Mouse (Mus musculus) heart, postnatal 25 days (tissue): Measurements from ENCODE around the gene Slc17a1. TPM values are rescaled to one million over a fixed set of nuclear protein-coding genes. Genes with fewer than 3 reads are reported as not detected.

ENCODE experiments used
- DNase-seq: peaks from one replicate; pipeline ENCODE4 v3.0.0; 2022; ENCODE audit warnings: low spot score
- intact Hi-C: fragments of 180-260 bp; cut with DNase I; formaldehyde crosslinking; loops from one replicate; pipeline ENCODE4 v1.15.1; 2025
- total RNA-seq, 2 experiments: library from RNA; stranded (reverse); gene quantifications; 2 replicates each; pipeline ENCODE4 v1.2.3; 2021

Gene Slc17a1
- total RNA-seq, 2 experiments from 2014 or later: not detected

DNA sequence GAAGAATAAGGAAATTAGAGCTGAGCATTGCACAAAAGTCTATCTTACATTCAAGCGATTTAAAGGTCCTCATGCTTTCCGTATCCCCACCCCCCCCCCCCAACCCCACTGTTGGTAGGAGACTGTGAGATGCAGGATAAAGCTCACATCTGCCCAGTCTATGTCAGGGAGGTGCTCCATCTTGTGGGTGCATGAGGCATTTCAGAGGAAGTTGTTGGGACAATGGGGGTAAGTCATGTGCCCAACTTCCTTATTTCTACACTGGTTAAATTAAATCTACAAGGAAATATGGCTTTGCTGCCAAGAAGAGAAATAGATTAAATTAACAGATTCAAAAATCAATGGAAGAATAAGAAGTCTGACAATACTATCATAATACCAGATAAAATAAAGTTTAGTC, 18.0 kb downstream of the Slc17a1 start:
- DNase-seq: no peak
- intact Hi-C loops: loop anchor here (5.0 kb wide), 1 partner anchor 93 kb away; no protein-coding TSS in a partner anchor

DNA sequence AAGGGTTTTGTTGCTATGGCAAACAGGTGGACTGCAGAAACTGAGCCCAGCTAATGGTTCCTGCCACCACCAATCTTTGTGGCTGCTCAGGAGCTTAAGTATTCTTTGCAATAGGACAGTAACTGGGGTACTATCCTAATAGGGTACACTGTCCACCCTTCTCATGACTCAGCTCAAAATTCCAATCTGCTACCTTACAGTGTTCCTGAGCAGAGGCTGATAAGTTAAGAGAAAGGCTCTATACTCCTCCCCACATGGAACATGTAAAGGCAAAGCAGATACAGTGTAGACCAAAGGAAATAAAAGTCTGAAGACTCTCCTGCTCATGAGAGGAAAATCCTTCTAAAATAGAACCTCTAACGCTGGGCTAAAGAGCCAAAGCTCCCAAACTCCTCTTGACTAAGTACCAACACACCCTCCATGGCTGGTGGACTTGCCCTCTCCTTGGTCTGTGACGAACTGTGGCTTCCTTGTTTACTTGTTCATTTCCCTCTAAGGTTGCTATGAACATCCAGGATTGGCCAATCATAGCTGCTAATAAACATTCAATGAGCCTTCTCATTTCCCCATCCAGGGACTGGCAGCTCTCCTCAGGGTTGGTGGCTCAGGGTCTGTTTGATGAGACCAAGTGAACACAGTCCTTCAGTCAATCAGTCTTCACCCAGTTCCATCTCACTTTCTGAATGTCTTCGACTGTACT, 19.6 kb downstream of the Slc17a1 start:
- intact Hi-C loops: loop anchor here (5.0 kb wide), 1 partner anchor 95 kb away; no protein-coding TSS in a partner anchor
- no peak for DNase-seq

DNA sequence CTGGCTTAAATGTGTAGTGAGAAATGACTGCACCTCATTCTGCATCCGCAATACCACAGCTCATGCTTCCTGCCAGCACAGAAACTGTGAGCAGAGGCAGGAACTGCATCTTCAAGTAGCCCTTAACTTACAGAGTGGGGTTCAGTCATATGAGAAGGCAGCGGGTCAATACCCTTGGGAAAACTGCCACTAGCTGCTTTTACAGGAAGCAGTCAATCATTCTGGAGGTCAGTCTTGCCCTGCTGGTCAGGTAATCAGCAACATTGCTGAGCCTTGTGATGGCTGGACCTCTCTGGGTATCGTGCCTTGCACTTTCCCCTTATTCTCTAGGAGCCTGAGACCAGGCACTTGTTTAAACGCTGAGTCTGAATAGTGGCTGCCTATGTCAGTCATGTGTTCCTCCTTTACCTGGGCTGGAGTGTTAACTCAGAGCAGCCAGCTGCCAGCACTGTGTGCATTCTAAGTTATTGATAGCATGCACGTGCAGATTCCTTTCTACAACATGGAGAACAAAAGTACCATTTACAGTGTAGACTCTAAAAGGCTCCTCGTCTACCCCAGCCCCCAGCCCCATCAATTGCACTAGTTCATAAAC, 21.6 kb downstream of the Slc17a1 start:
- intact Hi-C loops: loop anchor here (5.0 kb wide), 1 partner anchor 97 kb away; no protein-coding TSS in a partner anchor
- DNase-seq: no peak

DNA sequence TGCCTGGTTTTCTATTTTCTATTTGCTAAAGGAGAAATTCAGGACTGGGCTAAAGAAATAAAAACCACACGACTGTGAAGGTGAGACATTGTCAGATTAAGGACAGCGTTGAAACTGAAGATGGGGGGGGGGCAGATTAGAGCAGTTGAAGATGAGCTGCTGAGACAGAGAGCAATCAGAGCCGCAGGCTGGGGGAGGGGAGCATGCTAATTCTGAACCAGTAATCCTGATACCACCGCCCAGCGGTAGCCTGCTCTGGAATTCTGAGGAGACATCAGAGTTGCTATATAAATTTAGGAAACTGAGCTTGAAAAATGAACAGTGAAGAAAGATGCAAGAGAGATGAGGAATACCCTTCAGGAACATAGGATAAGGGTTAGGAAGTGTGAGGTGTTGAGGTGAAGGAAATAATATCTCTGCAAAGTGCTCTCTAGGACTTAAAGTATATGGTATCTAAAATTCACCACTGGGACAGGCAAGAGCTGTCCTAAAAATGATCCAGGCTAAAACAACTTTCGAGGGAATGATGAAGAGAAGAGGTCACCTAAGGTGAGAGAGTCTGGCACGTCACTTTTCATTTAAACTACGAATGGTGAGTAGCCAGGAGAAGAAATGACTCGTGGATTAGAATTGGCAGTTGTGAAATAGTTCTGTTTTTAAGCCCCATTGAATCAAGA, 25.2 kb downstream of the Slc17a1 start:
- no peak for DNase-seq
- intact Hi-C loops: no loop called here

DNA sequence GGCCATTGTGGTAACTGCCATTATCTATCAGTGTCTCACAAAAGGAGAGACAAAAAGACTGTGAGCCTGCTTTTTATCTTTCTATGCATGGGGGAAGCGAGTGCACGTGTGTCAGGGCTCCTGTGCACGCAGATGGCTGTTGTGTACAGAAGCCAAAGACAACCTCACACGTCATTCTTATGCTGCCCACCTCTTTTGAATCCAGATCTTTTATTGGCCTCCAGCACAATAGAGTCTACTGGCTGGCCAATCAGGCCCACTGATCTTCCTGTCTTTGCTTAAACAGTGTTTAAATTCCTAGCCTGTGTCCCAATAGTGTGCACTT, 25.7 kb downstream of the Slc17a1 start:
- no peak for DNase-seq
- intact Hi-C loops: no loop called here

DNA sequence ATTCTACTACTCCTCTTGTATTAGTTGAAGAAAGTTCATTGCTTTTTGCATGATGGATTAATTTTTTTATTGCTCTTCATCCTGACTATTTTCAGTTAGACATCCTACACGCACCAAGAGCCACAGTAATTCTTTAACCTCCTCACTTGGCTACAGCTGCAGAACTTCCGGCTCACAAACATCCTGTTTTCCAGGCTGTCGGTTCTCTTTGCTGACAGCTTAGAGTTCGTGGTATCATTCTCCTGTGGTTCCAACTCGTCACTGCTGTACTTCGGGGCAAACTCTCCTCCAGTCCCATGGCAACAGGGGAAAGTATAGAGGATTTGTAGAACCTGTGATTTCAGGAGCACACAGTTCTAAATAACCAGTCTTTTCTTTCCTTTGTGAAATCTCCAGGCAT, 30.7 kb downstream of the Slc17a1 start:
- intact Hi-C loops: no loop called here
- no peak for DNase-seq

DNA sequence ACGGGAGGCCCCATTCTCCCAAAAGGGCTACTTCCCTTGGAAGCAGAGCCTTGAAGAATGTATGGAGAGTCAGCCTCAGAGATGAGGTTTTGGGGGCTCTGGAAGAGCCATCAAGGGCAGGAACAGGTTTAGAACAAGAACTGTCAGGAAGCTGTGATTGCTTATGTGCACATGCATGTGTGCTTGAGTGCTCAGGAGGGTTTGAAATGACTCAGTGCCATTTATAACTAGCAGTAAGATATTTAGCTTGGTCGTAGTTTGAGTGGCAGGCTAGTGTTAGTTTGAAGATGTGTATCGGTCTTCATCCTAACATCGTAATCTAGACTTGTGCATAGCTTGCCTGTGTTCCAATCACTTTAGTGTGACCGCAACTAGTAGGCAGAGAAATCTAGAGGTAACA, 39.4 kb downstream of the Slc17a1 start:
- no peak for DNase-seq
- intact Hi-C loops: no loop called here

DNA sequence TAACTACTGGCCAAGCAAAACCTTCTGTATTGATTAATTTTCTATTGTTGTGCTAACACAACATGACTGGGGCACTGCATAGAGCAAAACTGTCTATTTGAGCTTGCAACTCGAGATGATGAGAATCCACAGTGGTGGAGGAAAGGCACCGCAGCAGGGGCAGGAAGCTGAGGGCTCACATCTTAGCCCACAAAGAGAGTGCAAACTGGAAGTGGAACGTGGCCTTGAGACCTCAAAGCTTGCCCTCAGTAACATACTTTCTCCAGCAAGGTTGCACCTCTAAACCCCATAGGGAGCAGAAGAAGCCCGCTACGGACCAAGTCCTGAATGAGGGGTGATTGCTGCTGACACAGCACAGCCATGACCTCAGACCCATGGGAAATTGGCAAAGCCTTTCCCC, 42.6 kb downstream of the Slc17a1 start:
- intact Hi-C loops: no loop called here

DNA sequence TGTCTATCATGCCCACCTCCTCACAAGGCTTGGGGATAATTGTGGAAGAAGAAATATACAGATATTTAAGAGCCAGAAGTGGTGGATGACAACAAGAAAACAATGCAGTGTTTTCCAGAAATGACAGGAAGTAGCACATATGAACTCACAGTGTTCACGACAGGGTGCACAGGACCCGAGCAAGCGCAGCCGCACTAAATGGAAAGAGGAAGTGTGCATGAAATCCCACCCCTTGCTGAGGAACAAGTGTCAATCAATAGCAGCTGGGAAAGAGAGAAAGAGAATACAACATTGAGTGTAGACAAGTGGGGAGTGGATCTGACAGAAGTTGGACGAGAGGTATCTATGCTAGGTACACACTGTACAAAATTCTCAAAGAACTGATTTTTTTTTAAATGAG, 43.8 kb downstream of the Slc17a1 start:
- intact Hi-C loops: no loop called here
- DNase-seq: no peak

More for the DNA sequence above, 42.6 kb downstream of the Slc17a1 start:
- no peak for DNase-seq

DNA sequence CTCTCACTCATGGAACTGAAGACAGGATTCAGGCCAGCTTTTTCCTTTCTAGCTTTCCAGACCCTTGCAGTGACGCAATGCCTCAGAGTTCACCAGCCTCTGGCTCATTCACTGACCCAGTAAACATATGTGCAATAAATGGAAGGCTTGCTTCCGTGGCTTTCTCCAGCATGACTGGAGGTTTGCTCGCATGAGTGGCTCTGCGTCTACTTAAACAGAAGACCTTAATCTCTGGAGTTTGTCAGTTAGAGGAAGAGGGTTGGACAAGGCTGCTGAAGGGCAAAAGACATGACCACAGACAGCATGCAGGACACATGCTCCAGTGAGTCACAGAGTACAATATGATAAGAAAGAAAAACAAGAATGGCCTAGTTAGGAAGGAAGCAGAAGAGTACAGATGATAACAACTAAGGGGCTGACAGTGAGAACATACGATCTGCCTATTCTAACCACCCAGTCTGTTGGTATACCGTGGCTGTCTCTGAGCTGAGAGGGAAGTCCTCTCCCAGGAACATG, 46.3 kb downstream of the Slc17a1 start:
- intact Hi-C loops: no loop called here
- no peak for DNase-seq

DNA sequence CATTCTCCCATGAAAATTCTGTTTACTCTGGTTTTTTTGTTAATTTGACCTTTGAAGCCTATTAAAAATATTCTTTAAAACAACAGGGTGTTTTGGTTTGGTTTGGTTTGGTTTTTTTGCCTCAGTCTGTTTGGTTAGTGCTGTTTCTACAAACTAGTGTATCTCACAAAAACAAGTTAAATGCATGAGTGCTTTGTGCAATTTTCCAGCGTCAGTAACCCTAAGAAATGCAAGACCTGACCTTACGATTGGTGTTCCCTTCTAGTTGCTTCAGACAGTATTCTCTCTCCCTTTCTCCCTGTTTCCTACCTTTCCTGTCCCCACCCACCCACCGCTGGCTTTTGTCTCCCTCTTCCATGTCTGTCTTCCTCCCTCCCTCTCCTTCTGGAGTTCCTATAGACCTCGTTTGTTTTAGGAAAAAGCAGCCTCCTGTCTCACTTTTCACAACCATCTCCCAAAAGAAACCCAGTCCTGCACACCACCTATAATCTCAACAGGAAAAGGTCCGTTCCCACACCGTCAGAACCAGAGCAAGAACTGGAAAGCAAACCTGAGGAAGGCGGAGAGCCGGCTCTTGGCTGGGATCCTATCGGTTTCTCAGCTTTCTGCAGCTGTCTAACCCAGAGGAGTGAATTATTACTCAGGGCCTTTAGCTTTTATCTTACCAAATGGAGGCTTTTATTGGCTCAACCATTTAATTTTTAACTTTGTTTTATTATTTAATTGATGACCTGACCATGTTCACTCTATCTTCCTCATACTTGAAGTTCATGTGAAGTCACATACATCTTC, 47.0 kb downstream of the Slc17a1 start, which contains the start of gene Slc17a4:
Gene Slc17a4 (minus strand): TSS at position 634 of the 792 bp plus-strand sequence.
- intact Hi-C loops: no loop called here
- DNase-seq: no peak

DNA sequence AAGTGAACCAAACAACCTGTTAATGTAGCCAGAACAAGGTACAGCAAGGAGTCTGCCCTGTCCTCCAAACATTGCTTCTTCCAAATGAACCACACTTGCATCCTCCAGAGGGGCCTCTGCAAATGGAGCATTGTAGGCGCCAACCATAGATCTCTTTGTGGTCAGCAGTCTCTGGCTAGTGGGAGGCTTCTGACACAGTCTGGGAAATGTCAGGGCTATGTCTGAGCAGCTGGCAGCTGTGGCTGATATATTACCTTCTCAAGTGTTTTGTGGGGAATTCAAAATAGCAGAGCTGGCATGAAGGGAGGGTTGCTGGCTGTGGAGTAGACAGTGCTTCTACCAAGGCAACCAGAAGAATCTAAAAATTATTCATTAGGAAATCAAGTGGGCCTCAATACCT, 48.6 kb downstream of the Slc17a1 start:
- DNase-seq: no peak
- intact Hi-C loops: no loop called here

DNA sequence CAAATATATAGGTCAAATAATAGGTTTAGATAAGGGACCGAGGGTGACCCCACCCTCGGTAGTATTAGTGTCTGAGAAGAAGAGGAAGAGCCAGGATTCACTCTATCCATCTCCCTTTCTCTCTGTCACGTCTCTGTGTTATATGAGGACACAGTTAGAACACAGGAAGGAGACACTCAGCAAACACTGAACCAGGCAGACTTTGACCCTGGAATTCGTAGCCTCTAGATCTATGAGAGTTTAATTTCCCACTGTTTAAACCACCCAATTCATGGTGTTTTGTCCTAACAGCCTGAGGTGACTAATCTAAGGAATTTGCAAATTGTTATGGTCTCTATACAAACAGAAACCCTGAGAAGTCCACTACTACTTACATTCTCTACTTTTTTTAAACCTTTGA, 50.1 kb downstream of the Slc17a1 start:
- intact Hi-C loops: no loop called here
- DNase-seq: no peak

DNA sequence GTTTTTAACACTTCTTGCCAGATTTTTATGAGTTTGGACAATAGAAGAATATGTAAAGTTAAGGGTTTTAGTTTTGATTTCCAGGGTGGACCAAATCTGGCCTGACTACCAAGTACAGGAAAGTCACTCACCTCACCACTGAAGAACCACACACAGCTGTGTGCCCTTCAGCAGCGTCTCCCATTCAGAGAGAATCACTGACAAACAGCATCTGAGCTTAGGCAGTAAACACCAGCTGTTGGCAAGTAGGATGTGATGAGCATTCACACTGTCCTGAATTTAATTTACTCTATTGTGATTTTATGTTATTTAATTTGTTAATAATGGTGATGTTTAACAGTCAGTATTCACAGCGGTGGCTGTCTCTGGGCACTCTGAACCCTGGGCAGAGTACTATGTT, 58.2 kb downstream of the Slc17a1 start:
- intact Hi-C loops: no loop called here
- no peak for DNase-seq

DNA sequence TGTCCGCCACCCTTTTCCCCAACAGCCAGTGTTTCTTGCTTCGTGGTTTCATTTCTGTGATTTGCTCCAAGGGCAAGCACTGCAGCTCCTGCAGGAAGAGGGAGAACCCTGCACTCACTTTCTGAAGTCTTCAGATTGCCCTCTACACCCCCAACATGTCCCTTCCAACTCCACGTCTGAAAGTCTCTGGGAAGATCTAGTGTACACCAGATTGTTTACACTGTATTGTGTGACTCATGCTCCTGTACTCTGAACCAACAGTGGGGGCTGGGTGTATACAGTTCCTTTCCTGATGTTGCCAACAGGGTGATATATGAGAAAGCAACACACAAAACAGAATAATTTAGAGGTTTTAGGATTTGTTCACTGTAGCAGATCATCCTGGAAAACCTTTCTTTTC, 61.1 kb downstream of the Slc17a1 start:
- intact Hi-C loops: no loop called here
- DNase-seq: no peak

DNA sequence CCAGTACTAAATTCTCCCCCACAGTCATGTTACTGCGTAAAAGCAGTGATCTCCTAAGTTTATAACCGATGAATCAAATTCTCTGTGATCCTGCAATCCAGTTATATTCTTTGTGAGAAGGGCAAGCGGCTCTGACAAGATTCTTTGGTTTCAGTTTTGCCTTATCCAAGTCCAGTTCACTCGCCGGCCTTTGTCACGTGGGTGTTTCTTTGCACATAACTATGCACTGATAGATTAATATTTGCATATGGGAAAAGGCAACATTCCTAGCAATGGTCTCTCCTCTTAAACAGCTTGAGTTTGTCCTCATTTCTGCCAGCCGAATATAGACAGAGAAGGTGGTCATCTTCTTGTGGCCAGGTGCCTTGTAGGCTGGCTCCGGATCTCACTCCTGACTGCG, 62.9 kb downstream of the Slc17a1 start:
- intact Hi-C loops: no loop called here

DNA sequence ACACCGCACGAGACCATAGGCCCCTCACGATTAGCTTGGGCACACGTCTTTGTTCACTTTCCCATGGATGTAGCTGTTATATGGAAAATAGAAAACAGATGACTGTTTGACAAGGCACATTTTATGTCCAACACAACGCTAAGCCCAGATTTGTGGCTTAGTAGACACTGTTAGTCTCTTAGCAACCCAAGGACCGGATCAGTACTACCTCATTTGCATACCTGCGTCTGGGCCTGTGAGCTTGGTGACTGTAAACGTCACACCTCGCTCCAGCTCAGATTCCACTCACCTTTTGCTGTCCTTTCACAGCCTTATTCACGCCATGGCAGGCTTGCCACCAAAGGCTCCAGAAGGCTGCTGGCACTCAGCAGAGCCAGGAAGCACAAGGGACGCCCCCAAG, 63.4 kb downstream of the Slc17a1 start:
- intact Hi-C loops: no loop called here

More for the DNA sequence above, 62.9 kb downstream of the Slc17a1 start:
- DNase-seq: no peak

DNA sequence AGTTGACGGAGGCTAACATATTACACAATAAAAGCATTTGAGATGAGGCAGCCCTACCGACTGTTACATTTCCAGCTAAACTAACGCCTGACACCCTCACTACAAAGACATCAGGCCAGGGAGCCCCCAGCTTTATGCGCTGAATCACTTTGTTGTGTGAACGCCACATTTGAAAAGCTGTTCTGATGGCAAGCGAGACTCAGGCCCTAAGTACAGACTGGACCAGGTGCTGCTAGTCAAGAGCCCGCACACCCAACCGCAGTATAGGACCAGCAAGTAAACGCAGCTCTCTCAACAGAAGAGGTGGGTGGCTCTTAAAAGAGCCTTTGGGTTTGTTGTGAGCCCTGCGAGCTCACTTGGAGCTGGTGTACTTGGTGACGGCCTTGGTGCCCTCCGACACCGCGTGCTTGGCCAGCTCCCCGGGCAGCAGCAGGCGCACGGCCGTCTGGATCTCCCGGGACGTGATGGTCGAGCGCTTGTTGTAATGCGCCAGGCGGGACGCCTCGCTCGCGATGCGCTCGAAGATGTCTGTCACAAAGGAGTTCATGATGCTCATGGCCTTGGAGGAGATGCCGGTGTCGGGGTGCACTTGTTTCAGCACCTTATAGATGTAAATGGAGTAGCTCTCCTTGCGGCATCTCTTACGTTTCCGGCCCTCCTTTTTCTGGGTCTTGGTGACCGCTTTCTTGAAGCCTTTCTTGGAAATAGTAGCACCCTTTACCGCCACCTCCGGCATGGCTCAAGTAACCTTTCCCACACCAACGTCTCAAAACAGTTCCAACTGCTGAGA, 66.1 kb downstream of the Slc17a1 start, which contains the start of gene Hist1h2ba:
Gene Hist1h2ba (minus strand): TSS at position 736 of the 790 bp plus-strand sequence.
- intact Hi-C loops: no loop called here
- no peak for DNase-seq

More for the DNA sequence above, 63.4 kb downstream of the Slc17a1 start:
- DNase-seq: no peak

DNA sequence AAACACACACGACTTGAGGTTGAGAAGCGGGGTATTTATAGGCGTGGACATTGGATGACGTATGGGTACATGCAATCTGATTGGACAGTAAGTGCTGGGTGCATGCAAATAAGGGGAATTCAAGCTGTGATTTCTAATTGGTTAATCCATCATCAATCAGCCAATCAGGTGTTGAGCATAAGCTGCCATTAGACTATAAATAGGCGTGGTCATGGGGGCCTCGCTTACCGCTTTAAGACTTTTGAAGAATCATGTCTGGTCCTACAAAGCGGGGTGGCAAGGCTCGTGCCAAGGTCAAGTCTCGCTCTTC, 66.6 kb downstream of the Slc17a1 start, which contains the start of gene Hist1h2aa:
Gene Hist1h2aa (plus strand): TSS at position 252 of the 310 bp plus-strand sequence.
- no peak for DNase-seq
- intact Hi-C loops: no loop called here
